Mouse (Mus musculus): ENCODE data around the gene Mkks.

DNA sequence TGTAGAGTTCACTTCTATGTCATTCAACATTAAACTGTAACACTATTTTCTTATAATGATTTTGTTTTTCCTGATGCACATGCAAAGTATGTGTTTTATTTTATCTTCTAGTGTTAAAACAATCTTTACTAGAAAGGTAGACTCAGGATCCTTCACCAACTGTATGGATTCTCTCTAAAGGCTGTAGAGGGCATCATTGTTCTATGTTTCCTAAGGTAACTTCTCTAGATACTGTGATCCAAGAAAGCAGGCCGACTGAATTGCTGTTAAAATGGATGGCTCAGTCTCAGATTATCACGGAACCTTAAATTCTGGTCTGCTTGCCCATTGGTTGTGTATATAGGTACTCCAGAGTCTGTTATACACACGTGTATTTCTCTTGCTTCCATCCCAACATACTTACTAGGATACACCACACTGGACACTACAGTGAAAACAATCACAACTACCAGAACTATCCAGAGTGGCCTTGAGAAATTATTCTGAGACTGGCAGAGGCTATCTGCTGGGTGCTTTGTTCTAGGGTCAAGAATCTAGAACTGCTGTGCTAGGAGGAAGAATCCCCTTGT lies 23.2 kb upstream of the Mkks start:
- TF ChIP-seq CTCF (IDR thresholded peaks at IDR 0.05; ENCODE audit: control insufficient read depth, insufficient read depth, low read length) = no peak
- no peak for TF ChIP-seq POLR2A (IDR thresholded peaks at IDR 0.05; ENCODE audit: borderline replicate concordance, control insufficient read depth, low read depth, low read length)
